Mouse (Mus musculus) cortical plate, adult 2 months (tissue): Measurements from ENCODE around the gene Hnrnpd.

ENCODE experiments used
- CTCF ChIP-seq: fragments of 200-500 bp; IDR thresholded peaks from 2 replicates; pipeline ENCODE4 v1.5.1; 2011; ENCODE audit warnings: mild to moderate bottlenecking, control low read depth, low read length; ENCODE audit not compliant: insufficient read depth; ENCODE audit errors: extremely low read depth
- POLR2A ChIP-seq: fragments of 200-500 bp; IDR thresholded peaks from 2 replicates; pipeline ENCODE4 v1.6.1; 2011; ENCODE audit warnings: mild to moderate bottlenecking, low read length, control low read depth; ENCODE audit not compliant: insufficient read depth; ENCODE audit errors: extremely low read depth

DNA sequence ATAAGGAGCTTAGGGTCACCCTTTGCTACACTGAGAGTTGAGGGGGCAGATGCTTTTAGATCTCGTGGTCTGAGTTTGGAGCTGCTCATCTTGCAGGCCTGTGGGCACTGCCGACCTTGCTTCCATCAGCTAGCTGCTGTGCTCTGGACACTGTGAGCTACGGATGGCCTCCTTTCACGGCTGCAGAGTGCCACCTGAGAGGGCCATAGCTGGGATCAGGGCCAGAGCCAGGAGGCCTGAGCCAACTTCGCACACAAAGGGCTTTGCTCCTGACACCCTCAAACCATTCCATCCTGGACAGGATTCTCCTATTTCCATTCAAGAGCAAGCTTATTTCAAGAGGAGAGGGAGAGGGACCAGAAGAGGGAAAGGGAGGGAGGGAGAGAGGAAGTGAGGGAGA, 45.7 kb upstream of the Hnrnpd start:
- TF ChIP-seq CTCF (no peak), POLR2A (no peak)
